Mouse (Mus musculus) gastrocnemius, postnatal 14 days (tissue): ENCODE data around the gene Zbtb3. TPM values are rescaled to one million over a fixed set of nuclear protein-coding genes. Genes with fewer than 3 reads are reported as not detected.

ENCODE experiments used
- DNase-seq: peaks from one replicate; pipeline ENCODE4 v3.0.0; 2021; ENCODE audit warnings: mixed read lengths
- intact Hi-C: fragments of 180-260 bp; cut with DNase I; formaldehyde crosslinking; loops from one replicate; pipeline ENCODE4 v1.15.1; 2025; ENCODE audit warnings: low total_unique reads
- total RNA-seq, 2 experiments: library from RNA; stranded (reverse); gene quantifications; 2 replicates each; pipeline ENCODE4 v1.2.3; 2021

Gene Zbtb3
- total RNA-seq, 2 experiments from 2014 or later = 0.62 to 1.5 TPM

- DNase-seq = peak; percentile 38
- intact Hi-C loops = no loop called here
Measured at GRCm38 (mm10) chr19:8838041-8838730, 35.8 kb downstream of the Zbtb3 start.

- intact Hi-C loops = no loop called here
- no peak for DNase-seq
Measured at GRCm38 (mm10) chr19:8839103-8839907, 37.0 kb downstream of the Zbtb3 start, which contains the start of gene Gng3. Gng3 (minus strand) TSS chr19:8839194.

- intact Hi-C loops = no loop called here
- peak; percentile 76 for DNase-seq
Measured at GRCm38 (mm10) chr19:8839908-8840791, 37.8 kb downstream of the Zbtb3 start.

GRCm38 (mm10) chr19:8841012-8841411, 38.7 kb downstream of the Zbtb3 start:
- intact Hi-C loops = no loop called here
- DNase-seq = no peak

GRCm38 (mm10) chr19:8842961-8843360, 40.6 kb downstream of the Zbtb3 start:
- no peak for DNase-seq
- intact Hi-C loops = no loop called here

- DNase-seq = peak; percentile 76
- intact Hi-C loops = loop anchor here (5.0 kb wide), 2 partner anchors 118 to 263 kb away; no protein-coding TSS in a partner anchor
Measured at GRCm38 (mm10) chr19:8844371-8845129, 42.2 kb downstream of the Zbtb3 start.

GRCm38 (mm10) chr19:8848356-8848755, 46.0 kb downstream of the Zbtb3 start:
- no peak for DNase-seq
- intact Hi-C loops = loop anchor here (5.0 kb wide), 2 partner anchors 114 to 259 kb away; no protein-coding TSS in a partner anchor

GRCm38 (mm10) chr19:8850402-8850901, 48.1 kb downstream of the Zbtb3 start, which contains the start of gene Lrrn4cl:
Lrrn4cl (plus strand) TSS chr19:8850768.
- intact Hi-C loops = no loop called here
- DNase-seq = peak; percentile 71

GRCm38 (mm10) chr19:8851639-8852038, 49.3 kb downstream of the Zbtb3 start:
- intact Hi-C loops = no loop called here
- DNase-seq = no peak

- peak; percentile 61 for DNase-seq
- intact Hi-C loops = no loop called here
Measured at GRCm38 (mm10) chr19:8852236-8852928, 50.0 kb downstream of the Zbtb3 start.

- intact Hi-C loops = no loop called here
- DNase-seq = no peak
Measured at GRCm38 (mm10) chr19:8853117-8853516, 50.8 kb downstream of the Zbtb3 start.

Other genes with a start within 250 kb of the Zbtb3 start
- gene Slc22a8, start 211.3 kb upstream of the Zbtb3 start, total RNA-seq = not detected
- not detected for gene Slc22a6, start 184.5 kb upstream of the Zbtb3 start, total RNA-seq
- gene Chrm1, start 138.8 kb upstream of the Zbtb3 start, total RNA-seq = under 1 TPM in 1 of 2 experiments, not detected in 1; 0.02 TPM
- 10 to 100 TPM; 24.6 to 26.8 TPM for gene Slc3a2, start 79.2 kb upstream of the Zbtb3 start, total RNA-seq
- gene Wdr74, start 66.7 kb upstream of the Zbtb3 start, total RNA-seq = 10 to 100 TPM; 21.7 to 23.4 TPM
- gene 1700092M07Rik, start 61.8 kb upstream of the Zbtb3 start, total RNA-seq = not detected
- gene Stx5a, start 61.1 kb upstream of the Zbtb3 start, total RNA-seq = 10 to 100 TPM; 24.1 to 28.0 TPM
- gene Nxf1, start 45.5 kb upstream of the Zbtb3 start, total RNA-seq = 10 to 100 TPM; 32.5 to 33.2 TPM
- gene Tmem223, start 31.6 kb upstream of the Zbtb3 start, total RNA-seq = 10 to 100 TPM; 78.5 to 81.9 TPM
- gene Tmem179b, start 28.1 kb upstream of the Zbtb3 start, total RNA-seq = 10 to 100 TPM in 1 of 2 experiments, 1 to 10 TPM in 1; 9.7 to 11.1 TPM
- gene Taf6l, start 16.1 kb upstream of the Zbtb3 start, total RNA-seq = 1 to 10 TPM; 9.0 to 9.4 TPM
- 10 to 100 TPM; 34.1 to 35.5 TPM for gene Polr2g, start 4.0 kb upstream of the Zbtb3 start, total RNA-seq
- gene Ttc9c, start 16.8 kb downstream of the Zbtb3 start, total RNA-seq = 10 to 100 TPM in 1 of 2 experiments, 1 to 10 TPM in 1; 9.6 to 10.7 TPM
- gene Hnrnpul2, start 17.5 kb downstream of the Zbtb3 start, total RNA-seq = 10 to 100 TPM; 35.4 to 37.3 TPM
- not detected for gene AC129217.1, start 27.2 kb downstream of the Zbtb3 start, total RNA-seq
- 10 to 100 TPM; 14.4 to 15.6 TPM for gene Bscl2, start 34.9 kb downstream of the Zbtb3 start, total RNA-seq
- gene Gng3, start 36.6 kb downstream of the Zbtb3 start, total RNA-seq = not detected
- 10 to 100 TPM in 1 of 2 experiments, 1 to 10 TPM in 1; 7.8 to 11.0 TPM for gene Lrrn4cl, start 48.2 kb downstream of the Zbtb3 start, total RNA-seq
- 100 to 1,000 TPM; 182 to 211 TPM for gene Ubxn1, start 68.9 kb downstream of the Zbtb3 start, total RNA-seq
- 10 to 100 TPM; 55.1 to 64.7 TPM for gene Uqcc3, start 78.4 kb downstream of the Zbtb3 start, total RNA-seq
- 1 to 10 TPM; 4.4 to 6.7 TPM for gene Lbhd1, start 81.2 kb downstream of the Zbtb3 start, total RNA-seq
- gene Gm49403, start 81.4 kb downstream of the Zbtb3 start, total RNA-seq = not detected
- gene 1810009A15Rik, start 86.3 kb downstream of the Zbtb3 start, total RNA-seq = 10 to 100 TPM; 20.3 to 26.3 TPM
- 1 to 10 TPM in 1 of 2 experiments, not detected in 1; 3.3 TPM for gene Gm49416, start 86.4 kb downstream of the Zbtb3 start, total RNA-seq
- 10 to 100 TPM in 1 of 2 experiments, 1 to 10 TPM in 1; 9.5 to 10.3 TPM for gene Ints5, start 90.5 kb downstream of the Zbtb3 start, total RNA-seq
- gene Ganab, start 95.5 kb downstream of the Zbtb3 start, total RNA-seq = 10 to 100 TPM; 30.7 to 34.3 TPM
- gene B3gat3, start 117.8 kb downstream of the Zbtb3 start, total RNA-seq = 10 to 100 TPM; 21.4 to 24.2 TPM
- 1 to 10 TPM; 4.9 to 6.0 TPM for gene Rom1, start 126.8 kb downstream of the Zbtb3 start, total RNA-seq
- gene Eml3, start 127.0 kb downstream of the Zbtb3 start, total RNA-seq = 1 to 10 TPM; 8.6 to 8.9 TPM
- gene Mta2, start 139.3 kb downstream of the Zbtb3 start, total RNA-seq = 10 to 100 TPM; 27.4 to 27.9 TPM
- 1 to 10 TPM; 8.2 to 8.4 TPM for gene Tut1, start 151.3 kb downstream of the Zbtb3 start, total RNA-seq
- 100 to 1,000 TPM; 500 to 587 TPM for gene Eef1g, start 164.5 kb downstream of the Zbtb3 start, total RNA-seq
- gene Ahnak, start 186.7 kb downstream of the Zbtb3 start, total RNA-seq = 100 to 1,000 TPM; 194 to 197 TPM